Mouse (Mus musculus) Muller cell, postnatal 12 days (primary cell): Measurements from ENCODE around the gene Gm49353.
A peak's percentile ranks its signal among the peaks of the same experiment; 100 is the strongest.

ENCODE experiments used
- DNase-seq: peaks from one replicate; pipeline ENCODE4 v3.0.0-alpha.2; 2015; ENCODE audit errors: inconsistent ontology term

Gene Gm49353

DNA sequence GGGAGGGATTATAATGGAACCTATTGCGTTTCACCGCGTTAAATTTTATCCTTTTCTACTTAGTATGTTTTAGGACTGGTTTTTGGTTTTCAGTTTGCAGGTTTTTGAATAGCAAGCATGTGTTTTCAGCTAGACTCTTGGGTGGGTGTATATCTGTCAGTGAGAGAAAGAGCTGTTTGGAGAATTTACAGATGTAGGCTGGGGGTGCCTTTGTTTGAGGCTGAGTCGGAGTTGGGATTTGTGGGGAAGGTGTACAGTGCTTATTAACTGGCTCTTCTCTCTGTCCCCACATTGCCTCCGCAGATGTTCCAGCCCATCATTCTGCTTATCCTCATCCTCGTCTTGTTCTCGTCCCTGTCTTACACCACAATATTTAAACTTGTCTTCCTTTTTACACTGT, at the start of gene Gm49353:
Gm49353 (plus strand) TSS at position 313 of the 400 bp plus-strand sequence.
- no peak for DNase-seq

DNA sequence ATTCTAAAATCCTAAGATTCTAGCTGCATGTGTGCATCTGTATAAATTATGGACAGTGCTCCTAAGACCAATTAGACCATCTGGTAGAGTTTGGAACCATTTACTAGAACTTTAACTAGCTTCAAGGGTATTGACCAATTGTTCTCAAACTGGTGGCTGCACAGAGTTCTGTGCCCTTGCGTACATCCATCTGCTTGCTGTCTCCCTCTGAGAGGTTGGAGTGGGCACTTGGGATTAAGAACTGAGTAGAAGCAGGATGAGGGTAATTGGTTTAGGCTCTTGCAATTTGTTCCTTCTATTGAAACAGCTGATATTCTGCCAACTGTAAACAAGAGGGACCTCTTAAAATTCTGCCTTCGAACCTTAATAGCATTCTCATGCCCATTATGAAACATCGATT, 43.5 kb upstream of the Gm49353 start:
- no peak for DNase-seq

GRCm38 (mm10) chr10:29161664-29162063, 37.1 kb upstream of the Gm49353 start:
- DNase-seq = no peak

GRCm38 (mm10) chr10:29173778-29174177, 25.0 kb upstream of the Gm49353 start:
- no peak for DNase-seq

DNA sequence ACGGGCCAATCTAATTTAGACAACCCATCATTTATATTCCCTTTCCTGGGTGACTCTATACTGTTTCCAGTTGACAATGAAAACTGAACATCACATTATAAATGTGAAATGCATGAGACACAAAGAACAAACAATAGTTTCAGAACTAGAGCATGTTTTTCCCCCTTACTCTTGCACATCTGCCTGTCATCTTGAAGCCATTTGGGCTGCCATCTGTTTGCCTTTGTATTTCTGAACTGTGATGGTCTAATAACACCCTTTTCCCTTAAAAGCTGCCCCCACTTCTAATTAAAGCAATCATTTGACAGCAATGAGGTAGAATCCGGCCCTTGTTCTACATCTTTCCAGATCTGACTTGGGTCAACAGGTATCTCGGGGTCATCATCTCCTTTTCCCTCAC, 23.1 kb upstream of the Gm49353 start:
- no peak for DNase-seq

- peak; percentile 82 for DNase-seq
Observed at GRCm38 (mm10) chr10:29176881-29177280, 21.9 kb upstream of the Gm49353 start.

GRCm38 (mm10) chr10:29178003-29178402, 20.8 kb upstream of the Gm49353 start:
- peak; percentile 81 for DNase-seq

- no peak for DNase-seq
Observed at GRCm38 (mm10) chr10:29180210-29180609, 18.5 kb upstream of the Gm49353 start.

- DNase-seq = no peak
Observed at GRCm38 (mm10) chr10:29181046-29181445, 17.7 kb upstream of the Gm49353 start.

DNA sequence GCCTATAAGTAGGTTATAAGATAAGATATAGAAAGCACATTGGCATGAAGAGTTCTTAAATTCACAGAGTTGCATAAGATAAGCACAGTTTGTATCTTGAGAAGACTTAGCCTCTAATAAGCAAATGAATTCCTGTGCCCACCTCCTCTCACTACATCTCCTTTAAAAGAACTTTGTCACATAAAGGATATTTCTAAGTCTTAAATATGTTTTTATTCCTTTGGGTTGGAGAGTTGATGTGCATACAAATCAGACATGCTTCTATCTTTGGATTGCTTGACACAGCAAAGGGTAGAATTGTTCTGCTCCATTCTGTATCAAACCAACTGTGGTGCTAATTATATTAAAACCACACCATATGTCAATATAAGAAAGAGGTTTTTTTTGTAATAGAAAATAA, 5.0 kb upstream of the Gm49353 start:
- no peak for DNase-seq

GRCm38 (mm10) chr10:29196811-29197210, 1.9 kb upstream of the Gm49353 start:
- DNase-seq = no peak

- DNase-seq = no peak
Observed at GRCm38 (mm10) chr10:29199835-29200234, 1.1 kb downstream of the Gm49353 start.

DNA sequence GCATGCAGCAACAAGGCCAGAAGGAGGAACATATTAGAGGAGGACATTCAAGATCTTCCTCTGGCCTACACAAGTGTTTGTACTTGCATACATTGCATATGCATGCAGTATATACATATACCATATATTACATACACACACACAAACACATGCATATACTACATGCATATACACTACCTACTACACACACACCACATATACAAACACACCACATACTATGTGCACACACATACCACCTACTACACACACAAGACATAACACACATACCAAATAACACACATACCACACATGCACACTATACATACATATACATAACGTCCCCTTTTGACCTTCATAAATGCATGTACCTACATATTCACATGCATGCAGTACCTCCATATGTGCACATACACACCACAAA, 1.9 kb downstream of the Gm49353 start:
- DNase-seq = no peak

GRCm38 (mm10) chr10:29206730-29207129, 8.0 kb downstream of the Gm49353 start:
- peak; percentile 43 for DNase-seq

GRCm38 (mm10) chr10:29208735-29209134, 10.0 kb downstream of the Gm49353 start:
- no peak for DNase-seq

- no peak for DNase-seq
Observed at GRCm38 (mm10) chr10:29211453-29211852, 12.7 kb downstream of the Gm49353 start, which contains the start of gene 9330159F19Rik. TSS of gene 9330159F19Rik (plus strand) at chr10:29211606.

DNA sequence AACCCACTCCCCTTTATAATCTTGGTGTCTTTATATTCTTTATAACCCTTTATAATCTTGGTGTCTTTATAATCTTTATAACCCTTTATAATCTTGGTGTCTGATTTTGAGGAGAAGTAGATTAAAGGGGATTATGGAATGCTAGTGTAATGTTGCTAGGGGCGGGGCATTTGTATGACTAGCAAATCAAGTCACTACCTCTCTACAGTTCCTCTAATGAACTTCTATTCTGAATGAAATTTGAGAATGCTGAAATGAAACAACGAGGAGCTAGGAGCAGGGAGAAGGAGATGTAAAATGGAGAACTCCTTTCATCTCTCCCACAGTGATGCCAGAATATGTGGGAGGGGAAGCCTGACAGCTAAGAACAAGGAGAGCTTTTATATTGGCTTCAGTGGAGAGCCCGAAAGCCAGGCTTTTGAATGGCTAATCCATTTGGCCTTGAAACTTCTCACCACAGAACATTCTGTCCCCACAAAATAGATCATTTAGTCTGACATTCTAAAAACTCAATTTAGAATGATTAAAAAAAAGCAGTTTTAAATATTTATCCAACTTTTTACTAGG, 14.9 kb downstream of the Gm49353 start:
- peak; percentile 58 for DNase-seq

- DNase-seq = no peak
Observed at GRCm38 (mm10) chr10:29216957-29217356, 18.2 kb downstream of the Gm49353 start.

GRCm38 (mm10) chr10:29217451-29217850, 18.7 kb downstream of the Gm49353 start:
- no peak for DNase-seq

DNA sequence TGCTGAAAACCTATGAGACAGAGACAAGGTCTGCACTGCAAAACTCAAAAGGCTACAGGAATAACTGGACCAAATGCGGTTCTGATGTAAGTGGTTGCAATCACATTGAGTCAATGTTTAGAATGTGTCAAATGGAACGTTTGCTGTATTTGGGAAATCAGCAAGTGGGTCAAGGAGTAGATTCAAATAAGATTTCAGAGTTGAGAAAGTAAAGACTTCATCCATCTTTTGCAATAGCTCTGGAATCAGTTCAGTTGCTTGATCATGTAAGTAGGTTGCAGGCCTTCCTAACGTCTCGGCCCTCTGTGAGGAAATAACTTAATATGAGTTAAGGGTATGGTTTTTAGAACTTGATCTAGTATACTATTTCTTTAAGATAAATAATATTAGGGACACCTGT, 26.6 kb downstream of the Gm49353 start:
- DNase-seq = no peak

GRCm38 (mm10) chr10:29231208-29231607, 32.5 kb downstream of the Gm49353 start:
- no peak for DNase-seq
